Mouse (Mus musculus) G1E (cell line): ENCODE data around the gene Clcn2.

Experiments used
- CTCF ChIP-seq: IDR thresholded peaks from 2 replicates; pipeline ENCODE4 v1.5.1; 2012; ENCODE audit warnings: low read depth, low read length, inconsistent platforms, mixed read lengths
- GATA1 ChIP-seq: IDR thresholded peaks from 2 replicates; pipeline ENCODE4 v1.6.1; 2012; ENCODE audit warnings: borderline replicate concordance, low read length, inconsistent platforms, mixed read lengths
- GATA2 ChIP-seq: IDR thresholded peaks from 2 replicates; pipeline ENCODE4 v1.6.1; 2012; ENCODE audit warnings: low read depth, low read length, inconsistent platforms, borderline replicate concordance
- POLR2AphosphoS5 ChIP-seq: IDR thresholded peaks from 2 replicates; pipeline ENCODE4 v1.6.1; 2012; ENCODE audit warnings: low read depth, low read length, inconsistent platforms; ENCODE audit not compliant: insufficient replicate concordance
- TAL1 ChIP-seq: conservative IDR thresholded peaks from 2 replicates; pipeline ENCODE4 v1.6.1; 2012; ENCODE audit warnings: low read depth, low read length, inconsistent platforms, mixed read lengths

DNA sequence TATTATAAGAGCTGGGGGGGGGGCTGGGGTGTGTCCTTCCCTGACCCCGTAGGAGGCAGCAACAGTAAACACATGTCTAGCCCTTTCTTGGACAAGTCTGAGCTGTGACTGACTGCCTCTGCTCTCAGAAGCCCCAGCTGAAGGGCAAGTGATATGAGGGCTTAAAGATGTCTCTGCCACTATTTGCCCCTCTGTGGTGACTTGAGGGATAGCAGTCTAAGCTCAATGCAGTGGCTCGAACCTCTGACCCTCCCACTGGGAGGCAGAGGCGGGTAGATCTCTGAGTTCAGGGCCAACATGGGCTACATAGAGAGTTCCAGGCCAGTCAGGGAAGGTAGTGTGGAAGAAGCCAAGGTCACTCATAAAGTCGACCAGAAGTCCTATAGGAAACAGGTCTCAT is 6.7 kb downstream of the Clcn2 start:
- TF ChIP-seq CTCF (0 out of 2 replicates have a peak, but pooled peaks have one; percentile 12), GATA1 (no peak), POLR2AphosphoS5 (no peak), TAL1 (no peak), GATA2 (no peak)
